Mouse (Mus musculus) spleen, postnatal 36 days (tissue): ENCODE results near the gene Dars2.
"Not testable (repeated sequence)": the region's sequence is repeated elsewhere in the genome, so short reads cannot be mapped to it uniquely, and the experiment has no call there.

ENCODE experiments used
- DNase-seq, 2 experiments: peaks; one replicate each; pipeline ENCODE4 v3.0.0; 2022; ENCODE audit warnings: low spot score in 2 of 2, mixed read lengths in 1 of 2

Dars2 gene

GRCm38 (mm10) chr1:161035281-161035785 lies 35.1 kb downstream of the Dars2 start:
- peak in 1 of 2 experiments; percentile 52 for DNase-seq

GRCm38 (mm10) chr1:161034435-161035280 lies 35.8 kb downstream of the Dars2 start, which contains the start of gene Zbtb37:
Zbtb37 (minus strand) TSS chr1:161034849.
- peak; percentile 98 to 99 for DNase-seq

GRCm38 (mm10) chr1:161033856-161034434 lies 36.5 kb downstream of the Dars2 start:
- no peak for DNase-seq

- no peak for DNase-seq
Observed at GRCm38 (mm10) chr1:161032345-161032744, 38.1 kb downstream of the Dars2 start.

GRCm38 (mm10) chr1:161031881-161032280 lies 38.6 kb downstream of the Dars2 start:
- DNase-seq: no peak

- DNase-seq: no peak
Observed at GRCm38 (mm10) chr1:161030058-161030457, 40.4 kb downstream of the Dars2 start.

- not testable (repeated sequence) for DNase-seq
Observed at GRCm38 (mm10) chr1:161028427-161028826, 42.0 kb downstream of the Dars2 start.

GRCm38 (mm10) chr1:161027196-161027595 lies 43.3 kb downstream of the Dars2 start:
- no peak for DNase-seq

- no peak for DNase-seq
Observed at GRCm38 (mm10) chr1:161025410-161026210, 44.8 kb downstream of the Dars2 start.

- DNase-seq: no peak
Observed at GRCm38 (mm10) chr1:161020051-161020450, 50.4 kb downstream of the Dars2 start.

GRCm38 (mm10) chr1:161016378-161016777 lies 54.1 kb downstream of the Dars2 start:
- no peak for DNase-seq

GRCm38 (mm10) chr1:161010436-161010835 lies 60.0 kb downstream of the Dars2 start:
- no peak for DNase-seq

GRCm38 (mm10) chr1:161008038-161008437 lies 62.4 kb downstream of the Dars2 start:
- DNase-seq: no peak

GRCm38 (mm10) chr1:161006471-161006870 lies 64.0 kb downstream of the Dars2 start:
- no peak for DNase-seq

GRCm38 (mm10) chr1:161005526-161005925 lies 64.9 kb downstream of the Dars2 start:
- no peak for DNase-seq

- no peak for DNase-seq
Observed at GRCm38 (mm10) chr1:161004942-161005341, 65.5 kb downstream of the Dars2 start.

GRCm38 (mm10) chr1:160993851-160994250 lies 76.6 kb downstream of the Dars2 start:
- DNase-seq: no peak
